Mouse (Mus musculus): ENCODE measurements at regions not wholly inside any gene's neighbourhood (a gene's known extent, or its start where the extent isn't known, plus 50 kb on each side); places are given as distances from the start of the nearest gene placed in this dataset.
A peak's percentile ranks its signal among the peaks of the same experiment; 100 is the strongest.

DNA sequence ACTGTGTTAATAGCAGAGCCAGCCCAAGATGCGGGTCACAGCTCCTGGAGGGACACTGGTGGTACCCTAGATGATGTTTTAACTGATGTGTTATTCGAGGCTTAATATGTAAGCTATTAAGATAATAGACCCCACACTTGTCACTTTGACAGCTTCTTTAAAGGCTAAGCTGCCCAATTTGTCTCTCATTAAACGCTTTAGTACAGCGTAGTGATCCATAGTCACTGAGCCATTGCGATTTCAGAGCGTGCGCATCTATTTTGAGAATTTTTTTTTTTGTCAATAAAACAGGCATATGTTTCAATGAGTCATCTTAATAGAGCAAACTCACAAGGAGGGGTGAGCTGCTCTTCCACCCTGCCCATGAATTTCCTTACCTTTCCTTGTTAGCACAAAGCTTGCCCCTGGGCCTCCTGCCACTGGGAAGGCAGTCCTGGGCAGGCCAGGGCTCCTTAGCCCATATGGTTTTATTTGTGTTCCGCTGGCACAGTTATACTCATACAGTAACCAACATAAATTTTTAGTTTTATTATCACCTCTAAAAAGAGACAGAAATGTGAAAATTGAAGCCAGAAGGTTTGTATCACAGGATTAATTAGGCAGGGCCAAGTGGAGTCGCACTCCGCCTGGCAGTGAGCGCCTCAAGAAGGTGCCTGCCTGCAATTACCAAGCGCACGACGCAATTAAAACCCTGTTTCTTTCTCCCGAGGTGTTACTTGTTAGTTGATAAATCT lies 294.3 kb downstream of the Etv1 start:
- DNase-seq (ENCODE audit: low read depth, low spot score): no peak

DNA sequence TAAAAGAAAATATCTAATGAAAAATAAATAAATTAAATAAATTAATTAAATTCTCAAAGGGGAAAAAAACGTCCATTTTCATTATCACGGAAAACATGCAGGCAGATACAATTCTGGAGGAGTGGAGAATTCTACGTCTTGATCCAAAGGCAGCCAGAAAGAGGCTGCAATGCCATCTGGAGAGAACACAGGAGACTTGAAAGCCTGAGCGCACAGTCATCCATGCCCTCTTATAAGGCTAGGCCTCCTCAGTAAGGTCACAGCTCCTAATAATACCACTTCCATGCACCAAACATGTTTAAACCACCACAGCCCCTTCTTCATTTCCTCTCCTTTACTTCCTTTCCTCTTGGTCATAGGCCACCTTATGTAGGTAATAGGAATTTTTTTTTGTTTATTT lies 307.1 kb downstream of the Etv1 start:
- DNase-seq (ENCODE audit: low read depth, low spot score): no peak

DNA sequence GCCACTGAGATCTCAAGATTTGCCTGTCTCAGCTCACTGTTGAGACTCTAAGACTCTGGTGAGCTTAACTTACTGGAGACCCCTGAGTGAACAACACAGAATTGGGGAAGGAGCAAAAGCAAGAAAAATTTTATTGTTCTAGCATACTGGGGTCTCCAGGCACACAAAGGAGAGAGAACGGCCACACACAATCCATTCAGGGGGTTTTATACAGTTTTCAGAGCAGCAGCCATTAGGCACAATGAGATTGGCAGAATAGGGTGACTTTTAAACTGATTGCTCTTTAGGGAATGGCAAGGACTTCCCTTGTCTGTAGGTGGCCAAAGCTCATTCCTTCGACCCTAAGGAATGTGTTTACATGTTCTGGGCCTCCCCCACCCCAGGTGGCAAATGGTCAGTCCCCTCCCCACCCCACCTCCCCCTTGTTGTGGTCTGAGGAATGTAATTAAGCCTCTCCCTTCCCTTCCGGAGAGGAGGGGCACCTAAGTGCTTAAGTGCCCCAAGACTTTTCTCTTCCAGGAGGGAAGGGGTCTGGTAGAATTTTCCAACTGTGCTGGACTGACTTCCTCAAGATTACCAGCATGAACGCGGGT lies 315.6 kb downstream of the Etv1 start:
- DNase-seq (ENCODE audit: low read depth, low spot score): peak; percentile 95

DNA sequence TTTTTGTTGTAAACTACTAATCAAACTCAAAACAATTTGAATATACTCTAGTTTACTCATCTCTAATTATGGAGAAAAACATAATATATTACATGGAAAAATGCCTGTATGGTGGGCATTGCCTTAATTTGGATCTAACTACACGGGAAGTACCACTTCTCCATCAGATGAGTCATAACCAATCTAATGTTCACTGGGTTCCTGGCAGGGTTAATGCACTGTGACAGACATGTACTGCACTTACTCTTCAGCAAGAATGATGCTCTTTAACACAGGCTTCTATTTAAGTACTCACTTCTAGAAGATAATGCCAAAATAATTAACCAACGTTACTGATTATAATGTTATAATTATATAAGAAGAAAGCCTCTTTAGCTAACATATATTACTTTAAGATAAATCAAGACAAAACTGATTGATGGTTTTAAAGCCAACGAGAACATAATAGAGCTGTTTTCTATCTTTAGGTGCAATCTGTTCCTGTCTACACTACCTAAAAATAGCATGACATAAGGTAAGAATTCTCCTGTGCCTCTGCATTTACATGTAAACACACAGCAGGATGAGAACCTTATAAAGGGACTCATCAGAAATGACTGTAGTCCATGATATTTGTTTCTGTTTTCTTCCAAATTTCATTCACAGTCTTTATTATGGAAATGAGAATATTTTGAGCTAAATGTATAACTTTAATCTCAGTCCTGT lies 344.4 kb downstream of the Etv1 start:
- DNase-seq (ENCODE audit: low read depth, low spot score): no peak

DNA sequence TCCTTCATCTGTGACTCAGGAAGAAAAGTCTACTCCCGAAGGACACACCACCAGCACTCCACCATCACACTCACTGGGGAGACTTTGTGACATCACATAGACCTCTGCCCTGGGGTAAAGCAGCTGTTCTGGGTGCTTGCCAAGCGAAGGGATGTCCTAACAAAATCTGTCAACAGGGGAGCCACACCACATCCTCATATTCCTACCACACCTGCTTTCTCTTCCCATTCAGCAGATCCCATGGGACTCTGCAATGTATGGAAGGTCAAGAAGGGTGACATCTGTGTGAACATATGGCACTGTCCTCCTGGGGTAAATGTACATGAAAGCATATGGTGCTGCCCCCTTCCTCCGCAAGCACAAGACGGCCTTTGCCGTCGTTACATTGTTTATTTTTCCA lies 375.5 kb downstream of the Etv1 start:
- DNase-seq (ENCODE audit: low read depth, low spot score): no peak

DNA sequence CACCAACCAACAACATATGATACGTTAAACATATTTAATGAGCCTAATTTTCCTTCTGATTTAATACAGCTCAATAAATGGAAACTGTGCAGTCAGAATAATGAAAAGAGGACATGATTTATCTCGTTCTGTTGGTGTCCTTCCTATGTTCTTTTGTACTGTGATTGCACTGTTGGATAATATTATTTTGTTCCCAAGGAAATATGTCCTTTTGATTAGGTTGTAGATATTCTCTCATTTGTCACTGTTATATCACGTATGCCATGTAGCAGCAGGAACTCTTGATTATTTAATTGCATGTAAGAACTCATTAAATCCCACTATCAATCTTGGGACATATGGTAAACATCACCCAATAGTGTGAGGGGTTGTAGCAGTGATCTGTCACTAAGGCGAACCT lies 397.8 kb downstream of the Etv1 start:
- DNase-seq (ENCODE audit: low read depth, low spot score): no peak

DNA sequence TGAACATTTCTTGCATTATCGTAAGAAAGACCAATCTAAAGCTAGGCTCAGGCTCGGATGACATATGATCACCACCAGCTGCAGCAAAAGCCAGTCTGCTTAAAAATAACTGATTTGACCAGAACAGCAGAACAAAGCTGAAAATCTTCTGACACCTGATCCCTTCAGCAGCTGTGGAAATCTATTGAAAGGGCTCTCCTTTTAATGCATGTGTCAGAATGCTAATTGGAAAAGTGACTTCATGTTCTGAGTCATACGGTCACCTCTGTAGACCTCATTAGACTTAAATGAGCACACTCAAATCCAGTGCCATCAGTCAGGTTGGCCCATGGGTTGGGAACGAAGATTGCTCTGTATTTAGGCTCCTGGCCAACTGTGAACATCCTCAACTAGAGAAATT lies 444.9 kb downstream of the Etv1 start:
- DNase-seq (ENCODE audit: low read depth, low spot score): no peak

GRCm38 (mm10) chr12:39256605-39257004 lies 477.4 kb downstream of the Etv1 start:
- DNase-seq (ENCODE audit: low read depth, low spot score): no peak

- no peak for DNase-seq (ENCODE audit: low read depth, low spot score)
Measured at GRCm38 (mm10) chr12:39257571-39257970, 478.4 kb downstream of the Etv1 start.

GRCm38 (mm10) chr12:39289676-39290075 lies 510.5 kb downstream of the Etv1 start:
- DNase-seq (ENCODE audit: low read depth, low spot score): no peak

GRCm38 (mm10) chr12:39301351-39302212 lies 522.4 kb downstream of the Etv1 start:
- DNase-seq (ENCODE audit: low read depth, low spot score): no peak

GRCm38 (mm10) chr12:39302213-39302591 lies 523.0 kb downstream of the Etv1 start:
- DNase-seq (ENCODE audit: low read depth, low spot score): no peak

- no peak for DNase-seq (ENCODE audit: low read depth, low spot score)
Measured at GRCm38 (mm10) chr12:39307746-39308145, 528.6 kb downstream of the Etv1 start.

GRCm38 (mm10) chr12:39309905-39310304 lies 530.7 kb downstream of the Etv1 start:
- DNase-seq (ENCODE audit: low read depth, low spot score): no peak

GRCm38 (mm10) chr12:39317229-39317628 lies 538.0 kb downstream of the Etv1 start:
- no peak for DNase-seq (ENCODE audit: low read depth, low spot score)

- no peak for DNase-seq (ENCODE audit: low read depth, low spot score)
Measured at GRCm38 (mm10) chr12:39321453-39321852, 542.3 kb downstream of the Etv1 start.

- DNase-seq (ENCODE audit: low read depth, low spot score): no peak
Measured at GRCm38 (mm10) chr12:39326157-39326556, 547.0 kb downstream of the Etv1 start.

GRCm38 (mm10) chr12:39326668-39327299 lies 547.6 kb downstream of the Etv1 start:
- DNase-seq (ENCODE audit: low read depth, low spot score): no peak

GRCm38 (mm10) chr12:39328377-39328776 lies 549.2 kb downstream of the Etv1 start:
- DNase-seq (ENCODE audit: low read depth, low spot score): no peak

- no peak for DNase-seq (ENCODE audit: low read depth, low spot score)
Measured at GRCm38 (mm10) chr12:39339101-39339538, 559.9 kb downstream of the Etv1 start.

DNA sequence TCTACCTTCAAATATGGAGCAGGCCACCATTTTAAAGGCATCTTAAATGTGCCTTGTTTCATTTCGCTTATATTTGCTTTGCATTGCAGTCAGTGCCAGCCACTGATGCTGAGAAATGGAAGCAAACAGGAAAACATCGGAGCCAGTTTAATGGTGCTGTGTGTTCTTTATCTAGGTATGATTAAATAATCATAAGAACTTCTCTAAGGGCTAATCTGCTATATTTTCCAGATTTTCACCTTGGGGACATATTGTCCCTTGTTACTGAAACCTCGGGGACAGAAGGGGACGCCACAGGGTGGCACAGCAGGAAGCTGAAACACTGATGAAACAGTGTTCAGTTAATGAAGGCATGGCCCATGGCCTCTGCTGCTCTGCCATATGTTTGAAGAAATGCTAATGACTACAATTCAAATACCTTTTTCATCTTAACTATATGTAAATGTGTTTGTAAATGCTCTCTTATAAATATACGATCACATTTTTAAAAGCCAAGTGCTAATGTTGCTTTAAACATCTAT lies 562.6 kb downstream of the Etv1 start:
- DNase-seq (ENCODE audit: low read depth, low spot score): no peak

Data from ZHBTc4 (cell line).